Mouse (Mus musculus) heart, embryonic 13.5 days (tissue): Measurements from ENCODE around the gene Abcb8. TPM values are rescaled to one million over a fixed set of nuclear protein-coding genes. Genes with fewer than 3 reads are reported as not detected.

Experiments used
- ATAC-seq: fragments of 200-750 bp; cut with Nextera tagmentation; 2 replicates; pipeline ENCODE4 v1.8.0; 2017; ENCODE audit warnings: moderate TSS enrichment; ENCODE audit not compliant: insufficient number of reproducible peaks, low FRiP score, low TSS enrichment; ENCODE audit errors: extremely low read depth
- H3K27ac ChIP-seq: fragments of 300-500 bp; sonication (generic); replicated peaks from 2 replicates; pipeline ENCODE4 v1.5.1; 2015; ENCODE audit warnings: moderate library complexity, mild to moderate bottlenecking, inconsistent platforms
- H3K27me3 ChIP-seq: fragments of 300-500 bp; sonication (generic); replicated peaks from 2 replicates; pipeline ENCODE4 v1.6.1; 2015; ENCODE audit warnings: mild to moderate bottlenecking, inconsistent platforms
- H3K36me3 ChIP-seq: fragments of 300-500 bp; sonication (generic); 2 replicates; pipeline ENCODE4 v1.6.1; 2015; ENCODE audit warnings: mild to moderate bottlenecking, inconsistent platforms
- H3K4me1 ChIP-seq: fragments of 300-500 bp; sonication (generic); 2 replicates; pipeline ENCODE4 v1.6.1; 2015; ENCODE audit warnings: inconsistent platforms
- H3K4me2 ChIP-seq: fragments of 300-500 bp; sonication (generic); 2 replicates; pipeline ENCODE4 v1.6.1; 2015; ENCODE audit warnings: inconsistent platforms, mild to moderate bottlenecking, moderate library complexity
- H3K4me3 ChIP-seq: fragments of 300-500 bp; sonication (generic); 2 replicates; pipeline ENCODE4 v1.5.1; 2015; ENCODE audit warnings: moderate library complexity, mild to moderate bottlenecking, inconsistent platforms
- H3K9ac ChIP-seq: fragments of 300-500 bp; sonication (generic); 2 replicates; pipeline ENCODE4 v1.6.1; 2015; ENCODE audit warnings: inconsistent platforms, mild to moderate bottlenecking, moderate library complexity
- H3K9me3 ChIP-seq: fragments of 300-500 bp; sonication (generic); 2 replicates; pipeline ENCODE4 v1.6.1; 2016; ENCODE audit warnings: inconsistent platforms
- WGBS: fragments of 180-500 bp; shearing (Covaris S2); methylation state at CpG from one replicate; pipeline ENCODE4 v1.1.7; 2015; ENCODE audit warnings: mixed read lengths; 5-methylcytosine and 5-hydroxymethylcytosine counted together
- polyA plus RNA-seq: library from polyadenylated mRNA; unstranded; fragments of >200 nt; fragmentation: Nextera tagmentation; extraction: Ambion mirVana; gene quantifications from 2 replicates; pipeline ENCODE4 v1.2.1, GENCODE M21; 2015

Abcb8 gene
- polyA plus RNA-seq, 1 experiment from 2014 or later = 62.0 TPM

DNA sequence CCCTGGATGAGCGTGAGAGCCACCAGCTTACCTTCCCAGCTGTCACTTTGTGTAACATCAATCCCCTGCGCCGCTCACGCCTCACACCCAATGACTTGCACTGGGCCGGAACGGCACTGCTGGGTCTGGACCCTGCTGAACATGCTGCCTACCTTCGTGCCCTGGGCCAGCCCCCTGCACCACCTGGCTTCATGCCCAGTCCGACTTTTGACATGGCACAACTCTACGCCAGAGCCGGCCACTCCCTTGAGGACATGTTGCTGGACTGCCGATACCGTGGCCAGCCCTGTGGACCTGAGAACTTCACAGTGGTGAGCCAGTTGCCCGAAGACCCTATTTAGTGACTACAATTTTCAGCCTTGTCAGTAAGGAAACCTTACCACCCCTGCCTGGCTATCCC lies 20.5 kb downstream of the Abcb8 start:
- peaks cover 11% of the 10 kb centered on the region for H3K4me1 ChIP-seq
- H3K4me3 ChIP-seq = no peak overlapping the region
- H3K36me3 ChIP-seq = peaks cover 17% of the 10 kb centered on the region
- H3K9ac ChIP-seq = no peak overlapping the region
- H3K27me3 ChIP-seq = peaks cover 18% of the 10 kb centered on the region
- H3K9me3 ChIP-seq = no peaks in the 10 kb centered on the region
- H3K4me2 ChIP-seq = no peak overlapping the region
- H3K27ac ChIP-seq = no peak overlapping the region
- WGBS = 74% methylated on average over 13 of the region's 13 CpGs
- no peak for ATAC-seq

DNA sequence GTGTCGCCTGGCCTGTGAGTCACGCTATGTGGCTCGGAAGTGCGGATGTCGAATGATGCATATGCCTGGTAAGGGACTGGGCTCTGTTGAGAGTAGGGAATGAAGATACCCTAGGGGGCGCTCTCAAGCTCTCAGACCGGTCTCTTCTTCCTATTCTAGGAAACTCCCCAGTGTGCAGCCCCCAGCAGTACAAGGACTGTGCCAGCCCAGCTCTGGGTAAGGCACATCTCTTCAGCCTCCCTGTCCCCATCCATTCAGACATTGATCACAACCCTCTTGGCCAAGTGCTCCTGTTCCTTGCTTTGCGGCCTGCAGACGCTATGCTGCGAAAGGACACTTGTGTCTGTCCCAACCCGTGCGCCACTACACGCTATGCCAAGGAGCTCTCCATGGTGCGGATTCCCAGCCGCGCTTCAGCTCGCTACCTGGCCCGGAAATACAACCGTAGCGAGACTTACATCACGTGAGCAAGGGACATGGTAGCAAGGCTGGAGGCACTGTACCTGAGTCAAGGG lies 22.8 kb downstream of the Abcb8 start:
- H3K36me3 ChIP-seq = peaks cover 28% of the 10 kb centered on the region
- H3K27ac ChIP-seq = no peak overlapping the region
- 2% methylated on average over 21 of the region's 21 CpGs for WGBS
- no peak overlapping the region for H3K9ac ChIP-seq
- ATAC-seq = peak; percentile 25
- peaks cover 18% of the 10 kb centered on the region for H3K27me3 ChIP-seq
- H3K9me3 ChIP-seq = no peaks in the 10 kb centered on the region
- H3K4me3 ChIP-seq = no peak overlapping the region
- H3K4me2 ChIP-seq = peak overlapping the region; percentile 39
- H3K4me1 ChIP-seq = peaks cover 11% of the 10 kb centered on the region

DNA sequence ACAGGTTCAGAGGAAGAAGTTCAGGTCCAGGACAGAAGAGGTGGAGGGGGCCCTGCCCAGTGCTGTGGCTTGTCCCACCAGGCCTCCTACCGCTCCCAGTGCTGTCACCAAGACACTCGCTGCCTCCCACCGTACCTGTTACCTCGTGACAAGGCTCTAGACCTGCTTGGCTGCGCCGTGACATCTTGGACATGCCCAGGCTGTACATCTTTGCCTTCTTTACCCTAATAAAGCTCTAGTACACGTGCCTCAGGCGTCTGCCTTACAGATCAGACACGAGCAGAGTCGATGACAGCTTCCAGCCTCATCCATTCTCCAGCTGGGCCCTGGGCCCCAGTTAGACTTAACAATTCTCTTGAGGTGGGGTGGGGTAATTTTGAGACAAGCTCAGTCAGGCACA lies 24.1 kb downstream of the Abcb8 start:
- no peak for ATAC-seq
- H3K27ac ChIP-seq = no peak overlapping the region
- H3K4me2 ChIP-seq = no peak overlapping the region
- H3K36me3 ChIP-seq = peaks cover 37% of the 10 kb centered on the region
- H3K9ac ChIP-seq = no peak overlapping the region
- 76% methylated on average over 10 of the region's 10 CpGs for WGBS
- H3K4me1 ChIP-seq = peaks cover 14% of the 10 kb centered on the region
- H3K27me3 ChIP-seq = peaks cover 18% of the 10 kb centered on the region
- H3K4me3 ChIP-seq = no peak overlapping the region
- H3K9me3 ChIP-seq = no peaks in the 10 kb centered on the region

DNA sequence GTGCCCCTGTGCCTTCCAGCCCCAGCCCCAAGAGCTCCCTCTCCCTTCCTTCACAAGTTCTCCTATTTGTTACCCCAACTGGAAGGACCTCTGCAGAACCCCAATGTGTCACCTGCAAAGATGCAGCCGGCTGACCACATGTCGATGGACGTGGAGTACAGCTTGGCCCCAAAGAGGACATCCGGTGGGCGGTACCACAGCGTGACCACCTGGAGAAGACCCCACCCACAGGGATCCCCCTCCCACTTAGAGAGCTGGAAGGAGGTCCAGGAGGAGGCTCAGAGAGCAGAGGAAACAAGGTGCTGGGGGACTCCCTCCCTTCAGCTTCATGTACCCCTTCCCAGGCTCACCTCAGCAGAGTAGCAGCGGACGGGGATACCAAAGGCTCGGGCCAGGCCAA lies 26.9 kb downstream of the Abcb8 start:
- 0 out of 2 replicates have a peak, but pooled peaks cover under 1% of the 10 kb centered on the region for H3K27me3 ChIP-seq
- H3K4me1 ChIP-seq = peaks cover 24% of the 10 kb centered on the region
- H3K36me3 ChIP-seq = peaks cover 37% of the 10 kb centered on the region
- H3K4me2 ChIP-seq = no peak overlapping the region
- no peaks in the 10 kb centered on the region for H3K9me3 ChIP-seq
- no peak for ATAC-seq
- H3K27ac ChIP-seq = no peak overlapping the region
- H3K4me3 ChIP-seq = no peak overlapping the region
- 81% methylated on average over 9 of the region's 9 CpGs for WGBS
- H3K9ac ChIP-seq = no peak overlapping the region

DNA sequence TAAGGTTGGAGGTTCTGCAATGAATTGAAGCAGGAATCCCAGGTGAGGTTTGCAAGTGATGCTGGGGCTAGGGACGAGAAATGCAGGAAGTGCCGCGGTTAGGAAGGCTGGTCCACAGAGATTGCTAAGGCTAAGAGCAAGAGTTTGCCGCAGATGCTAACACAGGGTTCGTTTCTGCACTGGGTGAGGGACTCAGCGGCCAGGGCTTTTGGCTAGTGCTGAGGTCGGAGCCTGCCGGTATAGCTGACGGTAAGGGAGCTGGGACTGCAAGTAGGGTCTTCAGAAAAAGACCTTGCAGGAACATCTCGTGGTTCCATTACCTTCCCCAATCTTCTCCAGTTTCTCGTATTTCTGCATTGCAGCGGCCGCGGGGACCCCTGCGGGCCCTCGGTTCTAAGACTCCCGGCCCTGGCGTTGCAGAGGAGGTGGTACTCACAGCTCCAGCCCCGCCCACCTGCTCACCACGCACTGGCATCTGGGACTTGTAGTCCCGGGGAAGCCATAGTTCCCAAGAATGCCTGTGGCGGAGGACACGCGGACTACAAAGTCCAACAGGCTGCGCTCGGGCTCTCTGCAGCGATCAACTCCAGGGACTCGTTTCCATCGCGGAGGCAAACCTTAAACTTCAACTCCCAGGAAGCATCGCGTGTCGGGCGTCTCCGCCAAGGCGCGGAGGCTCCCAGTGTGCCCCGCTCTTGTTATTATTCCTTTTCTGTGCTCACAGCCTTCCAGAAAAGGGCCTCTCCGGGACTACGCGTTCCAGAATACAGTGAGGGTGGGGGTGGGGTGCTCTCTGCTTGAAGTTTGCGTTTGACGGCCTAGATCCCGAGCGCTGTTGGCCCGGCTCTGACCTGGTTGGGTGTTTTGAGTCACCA lies 29.9 kb downstream of the Abcb8 start, which contains the start of the genes Cdk5 and Slc4a2:
Cdk5 (minus strand) TSS at position 402 of the 875 bp plus-strand sequence.
Slc4a2 (plus strand) TSS at position 709 of the 875 bp plus-strand sequence.
- Histone ChIP-seq H3K9ac (peak within 1 kb of the TSS; percentile 91), H3K9me3 (no peaks in the 10 kb centered on the region), H3K4me1 (peaks cover 44% of the 10 kb centered on the region), H3K4me3 (peak within 1 kb of the TSS; percentile 81), H3K27ac (peak within 1 kb of the TSS; percentile 97), H3K4me2 (peak within 1 kb of the TSS; percentile 96), H3K36me3 (peaks cover 37% of the 10 kb centered on the region), H3K27me3 (no peaks in the 10 kb centered on the region)
- WGBS = under 1% methylated on average over 46 of the region's 46 CpGs
- peak; percentile 89 for ATAC-seq

DNA sequence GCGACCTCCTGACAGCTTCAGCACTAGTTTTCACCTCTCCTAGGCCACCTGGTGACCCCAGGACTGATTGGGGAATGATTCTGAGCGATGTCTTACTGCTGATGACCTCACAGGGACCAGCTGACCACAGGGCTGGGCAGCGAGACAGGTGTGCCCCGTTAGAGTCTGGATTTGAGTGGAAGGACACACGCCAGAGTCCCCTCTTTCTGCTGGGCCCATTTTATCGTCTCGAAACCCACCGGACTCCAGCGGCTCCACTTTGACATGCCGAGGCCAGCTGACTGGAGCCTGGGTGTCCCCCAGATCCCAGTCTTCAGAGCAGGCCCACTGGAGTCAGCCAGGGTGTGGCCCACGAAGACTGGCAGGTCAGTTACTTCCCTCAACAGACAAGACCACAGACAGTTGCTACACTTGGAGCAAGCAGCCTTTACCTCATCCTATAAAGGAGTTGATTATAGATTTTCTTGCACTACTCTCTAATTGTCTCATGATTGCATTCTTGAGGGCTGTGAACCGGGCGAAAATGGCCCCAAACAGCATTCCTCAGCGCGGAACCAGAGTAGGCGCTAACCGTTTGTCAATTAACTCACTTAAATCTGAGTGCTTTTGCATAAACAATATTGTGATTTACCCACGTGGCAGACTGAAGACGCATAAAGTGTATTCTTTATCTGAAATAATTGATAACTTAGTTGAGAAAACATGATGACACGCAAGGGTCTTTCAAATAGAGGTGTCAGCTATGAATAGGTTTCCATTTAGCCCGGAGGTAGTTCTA lies 30.7 kb downstream of the Abcb8 start:
- peak overlapping the region; percentile 81 for H3K4me3 ChIP-seq
- ATAC-seq = peak; percentile 0; the same call in 1 of the 2 replicates
- no peaks in the 10 kb centered on the region for H3K27me3 ChIP-seq
- H3K27ac ChIP-seq = peak overlapping the region; percentile 97
- 12% methylated on average over 21 of the region's 21 CpGs for WGBS
- H3K9me3 ChIP-seq = no peaks in the 10 kb centered on the region
- peak overlapping the region; percentile 96 for H3K4me2 ChIP-seq
- peaks cover 30% of the 10 kb centered on the region for H3K36me3 ChIP-seq
- H3K9ac ChIP-seq = peak overlapping the region; percentile 91
- H3K4me1 ChIP-seq = peaks cover 51% of the 10 kb centered on the region

DNA sequence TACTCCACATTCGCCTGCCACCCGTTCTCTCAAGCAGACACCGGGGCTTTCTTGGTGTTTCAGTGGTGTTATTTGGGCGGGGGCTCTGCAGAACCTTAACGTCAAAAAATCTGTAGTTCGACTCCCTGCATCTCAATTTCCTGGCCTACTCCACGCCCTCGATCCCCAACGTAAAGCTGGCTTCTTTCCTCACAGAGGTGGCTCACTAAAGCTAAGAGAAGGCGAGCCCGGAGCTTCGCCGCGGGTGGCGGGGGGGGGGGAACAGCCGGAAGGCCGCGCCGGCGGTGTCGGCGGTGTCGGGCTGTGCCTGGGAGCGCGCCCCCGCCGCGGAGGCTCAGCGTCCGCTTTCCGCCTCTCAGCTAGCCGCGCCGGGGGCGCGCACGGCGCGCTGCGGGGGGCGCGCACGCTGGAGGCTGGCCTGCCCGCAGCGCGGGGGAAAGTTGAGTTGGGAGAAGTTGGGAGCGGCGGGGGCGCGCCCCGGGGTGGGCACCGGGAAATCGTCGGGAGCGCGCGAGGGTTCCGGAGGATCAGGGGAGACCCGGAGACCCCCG lies 31.5 kb downstream of the Abcb8 start:
- H3K36me3 ChIP-seq = peaks cover 30% of the 10 kb centered on the region

DNA sequence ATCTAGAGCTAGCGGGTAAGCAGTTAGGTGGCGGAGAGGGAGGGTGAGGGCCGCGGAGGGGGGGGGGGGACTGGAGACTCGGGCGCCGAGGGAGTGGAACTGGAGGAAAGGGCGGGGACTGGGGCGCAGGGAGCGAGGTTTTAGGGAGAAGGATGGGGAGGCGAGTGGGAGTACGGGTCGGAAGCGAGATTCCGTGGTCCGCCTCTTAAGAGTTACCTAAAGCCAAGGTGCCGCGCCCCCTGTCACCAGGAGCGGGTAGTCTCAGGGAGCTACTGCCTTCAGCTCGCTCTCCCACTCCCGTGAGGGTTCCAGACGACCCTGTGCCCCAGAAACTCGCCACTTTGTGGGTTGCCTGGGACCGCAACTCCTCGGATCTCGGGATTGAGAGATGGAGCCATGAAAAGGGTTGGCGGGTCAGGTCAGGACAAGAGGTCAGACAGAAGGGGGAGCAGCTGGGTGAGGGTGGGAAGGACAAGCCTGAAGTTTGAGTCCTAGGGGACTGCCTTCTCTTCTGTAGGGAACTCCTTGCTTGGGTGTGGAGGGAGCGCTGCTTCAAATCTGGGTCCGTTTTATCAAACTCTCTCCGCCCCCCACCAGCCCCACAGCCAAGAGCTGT lies 32.1 kb downstream of the Abcb8 start:
- H3K4me3 ChIP-seq = peak overlapping the region; percentile 81
- H3K4me1 ChIP-seq = peaks cover 51% of the 10 kb centered on the region
- H3K27ac ChIP-seq = peak overlapping the region; percentile 97
- no peak; the same call in 1 of the 2 replicates for ATAC-seq
- H3K9me3 ChIP-seq = no peaks in the 10 kb centered on the region
- under 1% methylated on average over 26 of the region's 30 CpGs for WGBS
- peak overlapping the region; percentile 91 for H3K9ac ChIP-seq
- H3K4me2 ChIP-seq = peak overlapping the region; percentile 96
- peaks cover 30% of the 10 kb centered on the region for H3K36me3 ChIP-seq
- H3K27me3 ChIP-seq = no peaks in the 10 kb centered on the region

More for the DNA sequence above, 31.5 kb downstream of the Abcb8 start:
- H3K27me3 ChIP-seq = no peaks in the 10 kb centered on the region
- peak overlapping the region; percentile 97 for H3K27ac ChIP-seq
- under 1% methylated on average over 49 of the region's 60 CpGs for WGBS
- peak overlapping the region; percentile 96 for H3K4me2 ChIP-seq
- H3K9ac ChIP-seq = peak overlapping the region; percentile 91
- ATAC-seq = peak; percentile 27
- peaks cover 51% of the 10 kb centered on the region for H3K4me1 ChIP-seq
- H3K9me3 ChIP-seq = no peaks in the 10 kb centered on the region
- peak overlapping the region; percentile 81 for H3K4me3 ChIP-seq

DNA sequence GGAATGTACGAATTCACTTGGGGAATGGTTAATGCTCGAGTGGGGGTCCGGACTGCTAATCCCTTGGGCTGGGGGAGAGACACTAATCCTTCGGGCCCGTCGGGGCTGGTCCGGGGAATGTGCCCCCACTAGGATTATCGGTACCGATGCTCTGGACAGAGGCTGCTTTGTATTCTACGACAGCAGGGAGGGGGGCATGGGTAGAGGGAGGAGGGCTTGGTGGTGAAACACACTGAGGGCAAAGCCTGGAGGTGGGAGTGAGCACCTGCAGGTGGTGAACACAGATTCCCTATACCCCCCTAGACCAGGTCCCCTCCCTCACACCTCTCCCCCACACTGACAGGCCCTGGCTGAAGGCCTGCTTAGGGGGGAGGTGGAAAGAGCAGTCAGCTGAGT lies 32.6 kb downstream of the Abcb8 start:
- Histone ChIP-seq H3K4me2 (peak overlapping the region; percentile 96), H3K27ac (peak overlapping the region; percentile 97), H3K27me3 (no peaks in the 10 kb centered on the region), H3K4me1 (peaks cover 51% of the 10 kb centered on the region), H3K36me3 (peaks cover 30% of the 10 kb centered on the region), H3K9ac (peak overlapping the region; percentile 91), H3K9me3 (no peaks in the 10 kb centered on the region), H3K4me3 (peak overlapping the region; percentile 81)
- ATAC-seq = no peak
- WGBS = 3% methylated on average over 10 of the region's 10 CpGs

DNA sequence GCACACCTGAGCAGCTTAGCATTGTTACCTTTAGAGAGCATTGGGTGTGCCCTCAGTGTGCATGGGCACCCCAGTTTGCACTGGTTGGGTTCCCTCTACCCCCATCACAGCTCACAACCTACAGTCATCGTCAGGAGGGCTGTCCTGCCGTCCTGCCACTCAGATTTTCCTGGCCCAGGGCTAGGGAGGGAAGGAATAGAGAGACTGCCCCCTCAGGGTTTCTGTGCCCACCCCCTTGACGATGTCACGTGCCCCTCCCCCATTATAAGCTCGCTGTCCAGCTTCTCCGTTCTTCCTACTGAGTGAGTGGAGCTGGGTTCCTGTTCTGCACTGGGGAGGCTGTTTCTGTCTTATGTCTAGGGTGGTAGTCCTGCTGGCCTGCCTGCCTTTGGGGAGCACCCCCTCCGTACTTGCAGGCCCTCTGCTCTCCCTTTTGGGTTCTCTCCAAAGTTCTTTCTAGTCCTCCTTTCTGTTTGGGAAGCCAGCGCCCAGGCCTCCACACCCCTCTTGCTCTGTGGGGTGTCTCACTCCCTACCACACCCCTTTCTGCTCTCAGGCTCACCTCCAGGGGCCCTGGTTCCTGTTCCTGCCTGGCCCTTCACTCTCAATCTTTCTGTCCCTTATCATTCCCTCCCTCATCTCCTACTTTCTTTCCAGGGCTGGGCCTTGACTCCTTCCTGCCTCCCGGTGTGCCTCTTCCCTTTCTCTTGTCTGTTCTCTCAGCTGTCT lies 33.3 kb downstream of the Abcb8 start:
- Histone ChIP-seq H3K27me3 (no peaks in the 10 kb centered on the region), H3K27ac (no peak overlapping the region), H3K4me3 (peak overlapping the region; percentile 81), H3K36me3 (peaks cover 30% of the 10 kb centered on the region), H3K4me1 (peaks cover 51% of the 10 kb centered on the region), H3K4me2 (peak overlapping the region; percentile 96), H3K9ac (peak overlapping the region; percentile 91), H3K9me3 (no peaks in the 10 kb centered on the region)
- WGBS = 18% methylated on average over 9 of the region's 9 CpGs
- no peak for ATAC-seq
